Mouse (Mus musculus) intestine, postnatal 0 days (tissue): ENCODE results near the gene Ankfn1. TPM values are rescaled to one million over a fixed set of nuclear protein-coding genes. Genes with fewer than 3 reads are reported as not detected.

ENCODE experiments used
- ATAC-seq: fragments of 200-750 bp; cut with Nextera tagmentation; 2 replicates; pipeline ENCODE4 v1.8.0; 2017; ENCODE audit warnings: mild to moderate bottlenecking, moderate TSS enrichment, moderate library complexity
- H3K27ac ChIP-seq: fragments of 300-500 bp; sonication (generic); 2 replicates; pipeline ENCODE4 v1.5.1; 2014; ENCODE audit warnings: mild to moderate bottlenecking, low read depth, low read length, moderate library complexity
- H3K27me3 ChIP-seq: fragments of 300-500 bp; sonication (generic); replicated peaks from 2 replicates; pipeline ENCODE4 v1.6.1; 2014; ENCODE audit warnings: low read length, mixed read lengths; ENCODE audit not compliant: control insufficient read depth, insufficient read depth
- H3K36me3 ChIP-seq: fragments of 300-500 bp; sonication (generic); 2 replicates; pipeline ENCODE4 v1.6.1; 2014; ENCODE audit warnings: mild to moderate bottlenecking, moderate library complexity; ENCODE audit not compliant: control insufficient read depth, insufficient read depth
- H3K4me1 ChIP-seq: fragments of 300-500 bp; sonication (generic); replicated peaks from 2 replicates; pipeline ENCODE4 v1.6.1; 2014; ENCODE audit warnings: antibody characterized with exemption, low read length, mixed read lengths; ENCODE audit not compliant: control insufficient read depth, insufficient read depth
- H3K4me2 ChIP-seq: fragments of 300-500 bp; sonication (generic); replicated peaks from 2 replicates; pipeline ENCODE4 v1.6.1; 2014; ENCODE audit warnings: low read depth, mild to moderate bottlenecking, moderate library complexity
- H3K4me3 ChIP-seq: fragments of 300-500 bp; sonication (generic); 2 replicates; pipeline ENCODE4 v1.5.1; 2014; ENCODE audit warnings: low read depth, low read length
- H3K9ac ChIP-seq: fragments of 300-500 bp; sonication (generic); 2 replicates; pipeline ENCODE4 v1.6.1; 2014; ENCODE audit warnings: mild to moderate bottlenecking, low read depth, low read length
- H3K9me3 ChIP-seq: fragments of 300-500 bp; sonication (generic); 2 replicates; pipeline ENCODE4 v1.6.1; 2016; ENCODE audit warnings: mixed run types; ENCODE audit not compliant: control insufficient read depth
- CTCF ChIP-seq: sonication (generic); IDR thresholded peaks from 2 replicates; pipeline ENCODE4 v1.5.1; 2016; ENCODE audit warnings: low read depth, mild to moderate bottlenecking, control low read depth, antibody characterized with exemption, moderate library complexity
- WGBS: fragments of 180-500 bp; shearing (Covaris S2); extraction: QIAGEN DNeasy Blood & Tissue Kit; methylation state at CpG from one replicate; pipeline ENCODE4 v1.1.7; 2014; 5-methylcytosine and 5-hydroxymethylcytosine counted together
- polyA plus RNA-seq: library from polyadenylated mRNA; unstranded; fragments of >200 nt; fragmentation: Nextera tagmentation; extraction: Ambion mirVana; gene quantifications from 2 replicates; pipeline ENCODE4 v1.2.1, GENCODE M21; 2015

The Ankfn1 gene
- polyA plus RNA-seq, 1 experiment from 2014 or later, result not detected

DNA sequence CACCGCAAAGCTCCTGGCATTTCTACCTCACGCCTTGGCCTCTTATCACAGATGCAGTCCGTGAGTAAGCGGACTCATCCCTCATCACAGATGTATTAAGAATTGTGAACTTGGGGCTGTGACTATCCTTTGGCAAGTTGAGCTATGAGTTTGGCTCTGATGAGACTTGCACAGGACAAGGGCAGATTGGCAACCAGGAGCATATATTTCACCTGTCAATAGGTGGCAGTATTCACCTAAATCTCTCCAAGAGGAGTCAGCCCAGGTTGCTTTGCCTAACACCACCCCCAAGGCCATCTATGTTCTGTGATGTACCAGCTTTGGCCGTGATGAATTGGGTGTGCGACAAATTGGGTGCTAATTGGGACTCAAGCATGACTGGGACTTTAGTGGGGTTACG, 231.3 kb downstream of the Ankfn1 start:
- no peak for ATAC-seq
- Histone ChIP-seq H3K4me3 (no peak overlapping the region), H3K36me3 (no peaks in the 10 kb centered on the region), H3K27ac (no peak overlapping the region), H3K9ac (no peak overlapping the region), H3K27me3 (no peaks in the 10 kb centered on the region), H3K4me2 (no peak overlapping the region), H3K9me3 (no peaks in the 10 kb centered on the region), H3K4me1 (no peaks in the 10 kb centered on the region)
- WGBS, result 47% methylated on average over 7 of the region's 7 CpGs
- TF ChIP-seq CTCF, result peak; percentile 70

DNA sequence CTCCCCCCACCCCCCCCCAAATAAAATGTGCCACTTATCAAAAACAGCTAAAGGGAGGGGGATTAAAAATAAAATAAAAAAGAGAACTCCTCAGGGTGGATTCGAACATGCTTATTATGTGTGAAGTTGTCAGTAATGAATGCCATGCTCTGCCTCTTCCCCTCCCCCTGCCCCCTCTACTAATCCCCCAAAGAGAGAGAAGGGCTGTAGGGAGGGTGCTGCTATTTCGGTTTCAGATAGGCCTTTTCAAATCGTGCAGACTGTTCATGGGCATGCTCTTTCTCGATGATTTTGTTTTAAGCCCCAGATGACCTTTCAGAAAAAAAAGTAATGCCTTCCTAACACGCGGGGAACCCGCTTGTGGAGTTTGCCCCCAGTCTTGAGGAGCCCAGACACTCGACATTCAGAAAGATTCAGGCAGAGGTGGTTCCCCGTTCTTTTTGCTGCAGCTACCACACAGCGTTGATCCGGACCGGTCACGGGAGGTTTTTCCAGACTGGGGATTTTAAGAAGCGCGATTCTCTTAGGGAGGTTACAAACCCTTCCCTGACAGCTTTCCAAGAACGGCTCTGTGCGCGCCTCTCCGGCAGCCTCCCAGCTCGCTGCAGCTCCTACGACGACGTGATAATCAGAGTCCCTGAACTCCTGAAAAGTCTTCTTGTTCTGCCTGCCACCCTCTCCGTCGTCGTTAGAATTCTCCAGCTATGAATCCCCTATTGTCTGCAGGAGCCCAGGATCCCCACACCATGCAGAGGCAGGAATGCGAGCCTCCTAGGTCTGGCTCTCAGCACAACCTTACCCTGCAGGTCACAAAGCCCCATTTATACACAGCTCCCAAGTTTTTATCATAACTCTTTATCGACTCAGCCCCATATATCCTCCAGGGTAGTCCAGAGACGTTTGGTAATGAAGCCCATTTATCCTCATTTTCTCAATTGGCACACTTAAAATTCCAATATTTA, 232.3 kb downstream of the Ankfn1 start:
- 8% methylated on average over 29 of the region's 29 CpGs for WGBS
- H3K4me1 ChIP-seq, result no peaks in the 10 kb centered on the region
- no peaks in the 10 kb centered on the region for H3K36me3 ChIP-seq
- no peak for ATAC-seq
- H3K27me3 ChIP-seq, result no peaks in the 10 kb centered on the region
- H3K9ac ChIP-seq, result no peak overlapping the region
- H3K4me2 ChIP-seq, result peak overlapping the region; percentile 37; the same call in 1 of the 2 replicates
- TF ChIP-seq CTCF, result no peak
- H3K27ac ChIP-seq, result no peak overlapping the region
- no peaks in the 10 kb centered on the region for H3K9me3 ChIP-seq
- no peak overlapping the region for H3K4me3 ChIP-seq

DNA sequence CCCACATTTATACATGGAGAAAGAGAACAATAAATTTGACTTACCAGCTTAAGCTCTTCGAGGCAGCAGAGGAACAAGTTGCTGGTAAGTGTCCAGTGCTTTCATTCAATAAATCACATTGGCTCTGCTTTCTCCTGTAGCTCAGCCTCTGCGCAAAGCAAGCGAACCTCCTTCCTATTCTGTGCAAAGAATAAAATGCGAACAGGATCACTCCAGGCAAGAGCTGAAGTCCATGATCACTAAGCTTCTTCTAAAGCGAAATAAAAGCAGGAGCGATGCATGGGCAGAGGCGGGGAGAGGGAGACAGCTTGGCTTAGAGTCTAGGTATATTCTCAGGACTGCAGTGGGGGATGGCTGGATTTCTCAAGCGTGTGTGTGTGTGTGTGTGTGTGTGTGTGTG, 239.1 kb downstream of the Ankfn1 start:
- ATAC-seq, result no peak
- WGBS, result 64% methylated on average over 8 of the region's 8 CpGs
- Histone ChIP-seq H3K36me3 (no peaks in the 10 kb centered on the region), H3K4me1 (no peaks in the 10 kb centered on the region), H3K4me2 (no peak overlapping the region), H3K27me3 (no peaks in the 10 kb centered on the region), H3K9me3 (no peaks in the 10 kb centered on the region), H3K9ac (no peak overlapping the region), H3K4me3 (no peak overlapping the region), H3K27ac (no peak overlapping the region)
- no peak for TF ChIP-seq CTCF

DNA sequence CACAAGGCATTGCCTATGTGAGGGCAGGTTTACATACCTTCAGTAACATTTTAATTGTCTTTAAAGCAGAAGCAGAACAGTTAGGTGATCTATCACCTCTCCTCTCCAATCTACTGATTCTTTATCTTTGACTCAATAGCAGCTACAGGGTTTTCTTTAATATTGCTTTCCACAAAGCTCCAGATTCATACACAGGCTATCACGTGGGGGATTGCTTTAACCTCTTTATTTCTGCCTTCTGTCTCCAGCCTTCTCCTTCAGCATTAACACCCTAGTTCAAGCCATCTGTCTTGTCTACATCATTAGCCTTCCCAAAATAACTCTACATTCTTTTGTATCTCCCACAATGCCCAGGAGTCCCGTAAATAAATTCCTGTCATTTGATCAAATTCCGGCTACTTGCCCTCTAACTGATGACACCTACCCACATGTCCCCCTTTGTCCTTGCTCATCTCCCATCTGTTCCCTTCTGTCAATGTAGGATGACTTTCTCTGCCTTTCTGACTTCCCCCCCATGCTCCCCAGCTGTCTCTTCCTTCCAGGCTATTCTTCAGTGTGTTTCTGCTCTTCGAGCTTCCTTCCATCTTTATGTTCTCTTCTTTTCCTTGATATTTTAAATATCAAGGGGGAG, 249.5 kb downstream of the Ankfn1 start:
- no peak overlapping the region for H3K27ac ChIP-seq
- H3K36me3 ChIP-seq, result no peaks in the 10 kb centered on the region
- no peak overlapping the region for H3K9ac ChIP-seq
- H3K4me1 ChIP-seq, result no peaks in the 10 kb centered on the region
- no peak overlapping the region for H3K4me2 ChIP-seq
- TF ChIP-seq CTCF, result no peak
- H3K9me3 ChIP-seq, result no peaks in the 10 kb centered on the region
- H3K4me3 ChIP-seq, result no peak overlapping the region
- no peak for ATAC-seq
- no peaks in the 10 kb centered on the region for H3K27me3 ChIP-seq
- 83% methylated on average over 4 of the region's 4 CpGs for WGBS

DNA sequence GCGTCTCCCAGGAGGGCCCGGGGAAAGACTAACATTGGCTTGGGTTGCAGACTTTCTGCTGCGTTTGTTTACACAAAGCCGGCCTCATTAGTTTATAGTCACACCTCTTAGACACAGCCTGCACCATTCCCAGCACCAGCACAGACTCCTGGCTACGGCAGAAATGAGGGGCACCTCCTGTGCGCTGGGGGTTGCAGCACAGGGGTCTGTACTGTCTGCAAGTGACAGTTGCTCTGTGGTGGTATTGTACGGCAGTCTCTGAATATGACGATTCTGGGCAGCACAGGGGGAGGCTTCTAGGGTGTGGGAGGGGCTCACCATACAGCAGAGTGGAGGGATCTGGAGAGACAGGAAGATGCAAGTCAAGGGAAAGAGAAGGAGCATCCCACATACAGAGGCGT, 262.0 kb downstream of the Ankfn1 start:
- Histone ChIP-seq H3K4me3 (no peak overlapping the region), H3K4me1 (no peaks in the 10 kb centered on the region), H3K4me2 (no peak overlapping the region), H3K9ac (no peak overlapping the region), H3K9me3 (no peaks in the 10 kb centered on the region), H3K27me3 (no peaks in the 10 kb centered on the region; the same call in 1 of the 2 replicates), H3K36me3 (no peaks in the 10 kb centered on the region), H3K27ac (no peak overlapping the region)
- no peak for TF ChIP-seq CTCF
- WGBS, result 8% methylated on average over 9 of the region's 9 CpGs
- no peak for ATAC-seq

DNA sequence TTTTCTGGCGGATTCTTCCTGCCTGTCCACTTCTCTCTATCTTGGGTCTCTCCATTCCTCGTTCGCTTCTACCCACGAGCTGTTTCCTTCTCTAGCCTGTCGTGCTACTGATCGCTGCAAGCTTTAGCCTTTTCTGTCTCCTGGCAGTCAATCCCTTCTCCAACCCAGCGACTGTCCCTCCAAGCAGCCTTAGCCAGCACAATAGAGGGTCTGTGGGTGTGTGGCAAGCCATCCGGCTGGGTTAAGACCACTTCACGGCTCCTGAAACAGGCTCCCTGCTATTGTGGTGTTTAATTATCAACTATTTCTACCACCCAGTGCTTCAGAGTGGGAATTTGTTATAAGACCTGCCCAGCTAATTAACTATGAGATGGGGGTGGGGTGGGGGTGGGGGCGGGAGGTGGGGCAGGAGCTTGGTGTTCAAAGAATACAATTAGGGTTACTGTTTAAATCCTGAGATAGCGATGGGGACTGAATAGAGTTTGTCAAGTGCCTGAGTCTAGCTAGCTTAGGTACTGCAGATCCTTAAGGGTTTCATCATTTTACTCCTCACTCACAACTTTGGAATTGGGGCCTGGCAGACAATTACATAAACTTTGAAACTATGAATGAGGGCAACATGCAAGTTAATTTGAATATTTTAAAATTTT, 268.7 kb downstream of the Ankfn1 start:
- ATAC-seq, result no peak
- 21% methylated on average over 11 of the region's 11 CpGs for WGBS

More for the DNA sequence above, 268.7 kb downstream of the Ankfn1 start:
- TF ChIP-seq CTCF, result no peak
- Histone ChIP-seq H3K9ac (no peak overlapping the region), H3K4me1 (no peaks in the 10 kb centered on the region), H3K4me3 (no peak overlapping the region), H3K36me3 (no peaks in the 10 kb centered on the region), H3K4me2 (no peak overlapping the region), H3K27ac (no peak overlapping the region), H3K9me3 (no peaks in the 10 kb centered on the region), H3K27me3 (no peaks in the 10 kb centered on the region; the same call in 1 of the 2 replicates)
